Mouse (Mus musculus): Measurements from ENCODE around the gene Tenm1.

GRCm38 (mm10) chrX:42861731-42862130 lies 567.2 kb downstream of the Tenm1 start:
- TF ChIP-seq CTCF (IDR thresholded peaks at IDR 0.05; ENCODE audit: low read depth, low read length) (no peak), POLR2AphosphoS5 (IDR thresholded peaks at IDR 0.05; ENCODE audit: insufficient replicate concordance, low read depth, low read length) (no peak), GATA2 (IDR thresholded peaks at IDR 0.05; ENCODE audit: borderline replicate concordance, low read depth, low read length) (no peak)

Measured in G1E (cell line).